Mouse (Mus musculus): ENCODE measurements around the gene Phyhipl. TPM values are rescaled to one million over a fixed set of nuclear protein-coding genes. Genes with fewer than 3 reads are reported as not detected.

Gene Phyhipl
- total RNA-seq (2015; ENCODE audit: low replicate concordance) = not detected in 2 replicates
- not detected in 2 replicates for total RNA-seq (2017; ENCODE audit: low replicate concordance)

GRCm38 (mm10) chr10:70655828-70656227, at the start of gene Phyhipl:
TSS of gene Phyhipl (minus strand) at chr10:70655965.
- no peak for ATAC-seq (replicated peaks; ENCODE audit: low FRiP score, poor library complexity, severe bottlenecking)

DNA sequence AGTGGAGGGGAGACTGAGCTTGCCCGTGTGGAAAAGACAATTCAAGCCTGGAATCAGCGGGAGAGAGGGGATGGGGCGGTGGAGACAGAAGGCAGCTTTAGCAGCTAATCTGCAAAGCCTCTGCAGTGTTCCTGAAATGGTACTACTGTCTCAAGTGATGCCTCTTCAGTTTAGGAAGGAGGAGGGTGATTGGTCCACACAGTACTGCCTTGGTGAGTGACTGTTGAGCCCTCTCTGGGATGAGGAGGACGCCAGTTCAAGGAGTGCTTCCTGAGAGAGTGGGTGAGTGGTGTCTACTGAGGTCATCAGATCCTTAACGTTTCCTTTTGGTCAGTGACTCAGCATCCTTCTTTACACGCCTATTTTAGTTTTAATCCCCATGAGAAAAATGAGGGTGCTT, 47.4 kb upstream of the Phyhipl start:
- ATAC-seq (replicated peaks; ENCODE audit: low FRiP score, poor library complexity, severe bottlenecking) = no peak

DNA sequence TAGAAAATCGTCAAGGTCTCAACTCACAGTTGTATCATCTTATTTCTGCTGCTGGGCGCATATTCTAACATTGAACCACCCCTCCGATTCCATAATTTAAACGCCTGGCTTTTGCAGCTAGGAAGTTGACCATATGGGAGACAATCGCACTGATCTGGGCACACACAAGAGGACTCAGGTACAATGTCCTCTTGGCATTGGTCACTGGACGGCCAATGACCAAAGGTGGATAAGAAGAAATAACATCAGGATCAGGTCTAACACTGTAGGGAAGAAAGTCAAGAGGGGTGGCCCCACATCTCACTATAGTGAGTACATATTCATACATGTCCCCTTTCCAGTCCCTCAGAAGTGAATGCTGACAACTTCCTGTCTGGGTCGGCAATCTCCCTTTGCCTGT, 43.8 kb upstream of the Phyhipl start:
- ATAC-seq (replicated peaks; ENCODE audit: low FRiP score, poor library complexity, severe bottlenecking) = no peak

DNA sequence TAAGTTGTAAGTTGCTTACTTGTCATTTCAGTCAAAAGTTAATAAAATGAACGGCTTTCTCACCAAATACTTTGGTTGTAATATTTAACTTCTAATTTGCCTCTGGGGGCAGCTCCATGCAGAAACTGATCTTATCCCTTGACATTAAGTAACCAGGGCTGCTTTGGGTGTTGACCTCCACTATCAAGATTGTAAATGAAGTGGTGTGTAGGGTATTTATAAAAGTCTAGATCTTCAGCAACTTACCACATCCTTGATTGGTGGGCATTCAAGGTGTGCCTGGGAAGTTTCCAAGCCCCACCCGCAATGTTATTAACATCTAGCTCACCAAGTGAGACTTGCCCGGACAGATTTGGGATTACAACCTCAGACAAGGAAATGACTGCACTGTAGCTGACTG, 42.2 kb upstream of the Phyhipl start:
- no peak for ATAC-seq (replicated peaks; ENCODE audit: low FRiP score, poor library complexity, severe bottlenecking)

DNA sequence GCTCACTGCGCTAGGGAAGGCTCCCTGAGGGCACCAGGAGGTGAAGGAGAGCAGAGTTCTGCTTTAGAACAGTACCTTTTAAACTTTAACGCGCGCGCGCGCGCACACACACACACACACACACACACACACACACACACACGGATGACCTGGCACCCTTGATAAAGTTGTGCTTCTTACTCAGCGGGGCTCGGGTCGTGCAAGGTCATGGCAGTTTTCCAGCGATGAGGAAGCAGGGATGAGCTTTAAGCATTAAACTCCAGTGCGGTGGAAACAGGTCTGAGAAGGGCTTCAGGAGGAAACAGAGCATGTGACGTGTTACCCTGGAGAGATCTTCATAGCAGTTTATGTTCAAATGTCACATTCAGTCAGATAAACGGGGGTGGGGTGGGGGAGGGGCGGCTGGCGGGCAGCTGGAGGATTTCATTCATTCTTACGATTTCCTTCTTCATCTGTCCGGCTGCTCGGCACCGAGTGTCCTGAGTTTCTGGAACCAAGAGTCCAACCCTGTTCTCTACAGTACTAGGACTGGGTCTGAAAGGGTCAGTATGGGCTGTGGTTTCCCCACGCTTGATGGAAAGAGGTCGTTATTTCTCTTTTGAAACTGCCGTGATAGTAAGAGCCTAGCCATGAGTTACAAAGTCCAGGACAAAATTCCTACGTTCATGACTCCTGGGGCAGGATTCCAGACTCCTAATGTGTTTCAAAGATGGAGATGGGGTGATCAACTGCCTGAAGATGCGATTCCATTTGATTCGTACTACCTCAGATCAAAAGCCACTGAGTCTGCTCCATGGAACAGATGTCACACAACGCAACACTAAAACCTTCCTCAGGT, 41.2 kb upstream of the Phyhipl start:
- no peak for ATAC-seq (replicated peaks; ENCODE audit: low FRiP score, poor library complexity, severe bottlenecking)

DNA sequence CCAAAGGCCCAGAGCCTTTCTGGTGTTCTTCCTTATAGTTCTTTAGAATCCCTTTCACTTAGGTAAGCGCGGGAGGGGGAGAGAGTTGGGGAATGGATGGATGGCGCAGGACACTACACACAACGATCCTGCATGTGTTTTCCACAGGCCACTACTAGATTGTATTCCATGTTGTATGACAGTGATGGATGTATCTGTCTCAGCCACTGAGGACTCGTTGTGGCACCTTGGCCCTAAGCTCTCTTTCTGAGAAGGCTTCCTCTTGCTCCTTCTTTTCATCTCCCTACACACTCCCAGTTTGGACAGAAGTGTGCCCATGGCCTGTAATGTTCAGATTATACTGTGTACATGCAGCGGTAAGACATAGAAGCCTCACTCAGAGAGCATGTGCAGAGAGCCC, 33.6 kb upstream of the Phyhipl start:
- ATAC-seq (replicated peaks; ENCODE audit: low FRiP score, poor library complexity, severe bottlenecking) = no peak

DNA sequence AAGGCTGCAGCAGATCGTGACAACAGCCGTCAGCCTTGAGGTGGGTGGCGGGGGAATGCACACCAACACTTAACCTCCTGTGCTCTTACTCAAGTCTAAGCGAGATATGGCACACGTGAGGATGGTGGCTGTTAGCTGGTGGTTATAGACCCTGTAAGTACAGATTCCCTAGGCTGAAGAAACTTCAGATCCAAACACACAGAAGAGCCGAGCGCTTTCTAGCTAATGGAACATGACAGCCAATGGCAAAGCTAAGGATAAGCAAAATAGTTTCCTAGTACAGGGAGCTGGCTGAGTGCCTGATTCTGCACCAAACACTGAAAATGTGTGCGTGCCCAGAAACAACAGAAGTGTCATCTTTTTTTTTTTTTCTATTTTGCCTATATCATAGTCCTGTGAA, 33.1 kb upstream of the Phyhipl start:
- ATAC-seq (replicated peaks; ENCODE audit: low FRiP score, poor library complexity, severe bottlenecking) = no peak

- no peak for ATAC-seq (replicated peaks; ENCODE audit: low FRiP score, poor library complexity, severe bottlenecking)
Measured at GRCm38 (mm10) chr10:70686941-70687703, 31.4 kb upstream of the Phyhipl start.

DNA sequence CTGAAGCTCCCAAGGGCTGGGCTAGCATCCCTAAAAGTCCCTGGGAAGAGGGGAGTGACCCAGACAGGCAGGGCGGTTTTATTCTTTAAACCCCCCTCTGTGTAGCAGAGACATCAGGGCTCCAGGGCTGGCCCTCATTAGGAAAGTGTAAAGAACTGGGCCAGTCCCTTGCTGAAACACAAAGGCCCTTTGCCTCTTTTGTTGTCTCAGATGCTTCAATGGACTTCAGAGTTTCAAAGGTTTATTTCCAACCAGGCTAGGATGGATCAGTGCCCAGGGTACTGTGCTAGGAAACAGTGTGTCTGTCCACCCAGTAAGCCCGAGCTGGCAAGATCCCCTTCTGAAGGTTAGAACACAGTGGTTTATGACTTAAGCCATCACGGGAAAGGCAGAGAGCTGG, 30.7 kb upstream of the Phyhipl start:
- no peak for ATAC-seq (replicated peaks; ENCODE audit: low FRiP score, poor library complexity, severe bottlenecking)

GRCm38 (mm10) chr10:70683508-70683907, 27.7 kb upstream of the Phyhipl start:
- no peak for ATAC-seq (replicated peaks; ENCODE audit: low FRiP score, poor library complexity, severe bottlenecking)

DNA sequence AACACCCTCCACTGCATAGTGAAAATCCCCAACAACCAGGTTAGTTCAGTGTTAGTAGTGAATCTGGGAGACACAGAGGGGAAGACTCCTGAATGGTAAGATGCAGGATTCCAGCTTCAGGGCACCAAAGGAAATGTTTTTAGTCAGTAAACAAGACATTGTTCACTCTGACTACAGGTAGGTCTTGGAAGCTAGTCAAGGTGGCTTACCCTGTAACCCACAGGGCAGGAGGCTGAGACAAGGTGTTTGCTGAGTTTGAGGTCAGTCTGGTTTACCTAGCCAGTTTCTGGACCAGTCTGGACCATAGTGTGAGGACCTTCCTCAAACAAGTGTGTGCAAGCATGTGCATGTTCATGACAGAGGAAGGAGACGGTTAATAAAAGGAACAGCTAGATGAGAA, 22.2 kb upstream of the Phyhipl start:
- ATAC-seq (replicated peaks; ENCODE audit: low FRiP score, poor library complexity, severe bottlenecking) = no peak

DNA sequence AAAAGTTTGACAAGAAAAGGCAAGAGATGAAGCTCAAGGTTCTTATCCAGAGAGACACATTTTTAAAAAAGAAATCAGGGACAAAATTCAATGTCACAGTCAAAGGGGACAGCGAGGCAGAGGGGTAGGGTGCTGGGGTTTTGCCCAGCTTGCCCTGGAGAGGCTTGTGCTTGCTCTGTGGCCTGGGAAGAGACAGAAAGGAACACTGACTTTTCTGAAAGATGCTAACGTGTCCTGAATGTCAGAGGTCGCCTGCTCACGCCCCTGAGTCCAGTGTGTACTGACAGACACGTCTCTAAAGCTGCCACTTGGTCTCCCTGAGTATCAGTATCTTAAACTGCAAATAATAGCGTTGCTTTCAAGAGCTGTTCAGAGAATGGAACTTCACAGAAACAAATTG, 507 bp upstream of the Phyhipl start:
- no peak for ATAC-seq (replicated peaks; ENCODE audit: low FRiP score, poor library complexity, severe bottlenecking)

GRCm38 (mm10) chr10:70654655-70655054, 1.1 kb downstream of the Phyhipl start:
- no peak for ATAC-seq (replicated peaks; ENCODE audit: low FRiP score, poor library complexity, severe bottlenecking)

DNA sequence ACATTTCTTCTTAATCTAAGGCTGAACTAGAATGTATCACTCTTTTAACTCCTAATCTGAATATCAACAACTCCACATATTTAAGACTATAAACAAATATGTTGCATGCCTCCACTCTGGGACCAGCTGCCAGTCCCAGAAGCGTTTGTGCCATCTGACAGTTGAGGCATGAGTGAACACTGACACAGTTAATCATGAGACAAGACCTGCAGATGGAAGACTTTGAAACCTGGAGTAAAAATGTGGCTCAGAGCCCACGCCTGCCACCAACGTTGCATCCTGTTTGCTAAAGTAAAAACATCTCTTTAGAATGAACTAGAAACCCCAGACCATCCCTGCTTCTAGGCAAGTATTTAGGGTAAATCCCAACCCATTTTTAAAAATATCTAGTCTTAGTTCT, 1.6 kb downstream of the Phyhipl start:
- no peak for ATAC-seq (replicated peaks; ENCODE audit: low FRiP score, poor library complexity, severe bottlenecking)

DNA sequence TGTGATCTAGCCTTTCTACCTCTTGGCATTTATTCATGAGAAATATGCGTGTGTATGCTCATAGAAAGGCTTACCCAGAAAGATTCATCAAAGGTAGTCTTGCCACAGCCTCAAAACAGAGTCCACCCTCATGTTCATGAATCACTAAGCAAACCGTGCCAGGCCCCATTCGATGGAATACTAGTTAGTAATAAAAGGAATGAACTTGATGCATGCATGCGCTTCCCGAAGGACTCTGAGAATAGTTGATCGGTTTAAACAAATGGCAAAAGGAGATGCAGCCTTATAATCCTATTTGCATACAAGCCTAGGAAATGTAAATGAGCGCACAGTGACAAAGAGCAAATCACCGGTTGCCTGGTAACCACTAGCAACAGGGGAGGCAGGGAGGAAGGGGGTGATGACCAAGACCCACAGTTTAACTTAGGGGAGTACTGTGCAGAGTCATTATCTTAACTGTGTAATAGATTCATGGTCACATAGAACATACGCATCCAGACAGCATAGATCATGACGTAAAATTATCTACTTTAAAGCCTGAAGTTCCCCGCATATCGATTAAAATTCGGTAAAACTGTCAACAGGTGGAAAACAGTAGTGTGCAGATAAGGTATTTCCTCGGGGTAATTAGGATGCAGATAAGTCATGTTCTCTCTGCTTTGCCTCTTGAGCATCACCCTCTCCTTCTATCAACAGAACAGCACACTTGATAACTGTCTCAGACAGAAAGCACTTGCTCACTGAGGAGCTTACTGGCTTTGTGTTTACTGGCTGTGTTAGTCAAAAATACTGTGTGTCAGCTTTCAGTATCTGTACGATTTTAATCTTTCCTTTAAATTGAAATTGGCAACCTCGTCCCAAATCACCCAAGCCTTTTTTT, 3.8 kb downstream of the Phyhipl start:
- ATAC-seq (replicated peaks; ENCODE audit: low FRiP score, poor library complexity, severe bottlenecking) = no peak

DNA sequence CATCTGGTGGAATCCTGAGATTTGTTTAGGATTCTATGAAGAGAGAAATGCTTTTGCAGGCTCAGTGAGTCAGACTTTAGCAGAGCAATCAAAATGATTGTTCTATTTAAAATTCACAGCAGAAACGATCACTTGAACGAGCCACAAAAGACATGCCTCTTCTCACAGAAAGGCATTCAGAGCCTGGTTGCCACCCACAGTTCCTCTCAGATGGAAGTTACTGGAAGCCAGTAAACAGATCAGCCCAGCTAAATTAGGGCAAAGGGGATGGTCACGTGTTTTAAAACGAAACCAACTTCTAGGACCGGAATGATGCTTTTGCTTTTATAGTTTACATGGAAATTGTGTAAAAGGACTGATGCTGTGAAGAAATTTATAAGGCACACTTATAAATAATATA, 6.9 kb downstream of the Phyhipl start:
- no peak for ATAC-seq (replicated peaks; ENCODE audit: low FRiP score, poor library complexity, severe bottlenecking)

DNA sequence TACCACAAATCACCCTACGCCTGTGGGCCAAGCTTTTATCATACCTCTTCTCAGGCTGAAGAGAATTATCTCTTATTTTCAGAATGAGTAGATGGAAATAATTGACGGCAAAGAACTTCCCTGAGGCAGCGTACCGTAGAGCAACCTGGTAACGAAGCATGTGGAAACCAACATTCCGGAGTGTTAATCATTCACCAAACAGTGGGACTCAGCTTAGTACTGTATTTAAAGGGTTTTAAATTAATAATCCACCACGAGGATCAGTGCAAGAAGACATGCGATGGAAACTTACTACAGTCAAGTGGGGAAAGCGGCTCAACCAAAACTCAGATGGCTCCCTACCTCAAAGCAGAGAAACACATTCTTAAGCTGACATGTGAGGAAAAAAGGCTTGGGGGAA, 12.6 kb downstream of the Phyhipl start:
- ATAC-seq (replicated peaks; ENCODE audit: low FRiP score, poor library complexity, severe bottlenecking) = no peak

DNA sequence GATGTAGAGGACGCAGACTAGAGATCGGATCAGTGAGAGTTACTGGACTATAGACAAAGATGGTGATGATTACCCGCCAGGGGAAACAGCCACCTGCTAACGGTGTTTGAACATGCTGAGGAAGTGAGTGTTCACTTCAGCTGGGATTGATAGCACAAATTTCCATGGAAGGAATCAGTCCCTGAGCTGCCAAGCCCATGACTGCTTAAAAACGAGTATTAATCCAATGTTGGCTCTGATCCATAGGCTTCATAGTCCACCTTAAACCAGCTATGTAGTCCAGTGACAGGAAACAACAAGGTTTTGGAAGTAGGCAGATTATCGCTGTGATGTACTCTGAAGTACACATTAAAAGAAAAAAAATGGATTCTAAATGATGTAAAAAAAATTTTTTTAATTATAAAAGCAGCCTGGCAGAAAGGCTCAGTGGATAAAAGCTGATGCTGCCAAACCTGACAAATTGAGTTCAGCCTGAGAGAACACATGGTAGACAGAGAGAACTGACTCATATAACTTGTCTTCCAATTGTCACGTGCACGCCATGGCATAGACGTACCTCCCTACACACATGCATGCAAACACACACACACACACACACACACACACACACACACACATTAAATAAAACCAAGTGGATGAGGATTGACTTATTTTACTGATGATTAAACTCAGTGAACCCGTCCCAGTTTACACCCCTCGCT, 14.7 kb downstream of the Phyhipl start:
- no peak for ATAC-seq (replicated peaks; ENCODE audit: low FRiP score, poor library complexity, severe bottlenecking)

DNA sequence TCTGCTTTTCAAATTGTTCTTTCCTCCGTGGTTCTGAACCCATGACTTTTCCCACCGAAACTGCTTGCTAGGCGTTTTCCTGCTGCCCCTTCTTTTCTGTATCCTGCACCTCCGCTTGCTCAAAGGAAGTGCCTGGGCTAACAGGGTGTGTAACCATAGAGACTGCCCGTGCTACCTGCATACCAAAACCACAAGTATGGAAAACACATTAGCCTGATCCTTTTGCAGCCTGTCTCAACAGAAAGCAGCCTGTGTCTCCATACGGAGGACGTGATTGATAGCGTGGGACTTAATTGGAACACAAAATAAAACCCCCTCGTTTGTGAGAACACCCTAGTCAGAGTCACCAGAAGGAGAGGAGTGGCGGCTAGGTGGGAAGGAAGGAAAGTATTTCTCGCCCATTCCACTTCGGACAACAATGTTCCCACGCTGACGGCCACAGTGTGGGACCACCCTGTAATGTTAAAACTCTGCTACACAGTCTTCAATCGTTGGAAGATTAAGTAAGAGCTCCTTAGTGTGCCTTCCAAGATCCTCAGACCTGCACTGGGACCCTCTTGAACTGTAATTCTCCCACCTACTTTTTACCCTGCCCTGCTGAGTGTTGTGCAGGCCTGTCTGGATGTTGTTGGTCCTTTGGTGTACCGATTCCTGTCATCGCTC, 15.6 kb downstream of the Phyhipl start:
- ATAC-seq (replicated peaks; ENCODE audit: low FRiP score, poor library complexity, severe bottlenecking) = no peak
